Mouse (Mus musculus) ovary, postnatal 36 days (tissue): Measurements from ENCODE around the gene Trak1.

Experiments
- DNase-seq: peaks from one replicate; pipeline ENCODE4 v3.0.0; 2022; ENCODE audit warnings: low spot score, mixed read lengths

The Trak1 gene

DNA sequence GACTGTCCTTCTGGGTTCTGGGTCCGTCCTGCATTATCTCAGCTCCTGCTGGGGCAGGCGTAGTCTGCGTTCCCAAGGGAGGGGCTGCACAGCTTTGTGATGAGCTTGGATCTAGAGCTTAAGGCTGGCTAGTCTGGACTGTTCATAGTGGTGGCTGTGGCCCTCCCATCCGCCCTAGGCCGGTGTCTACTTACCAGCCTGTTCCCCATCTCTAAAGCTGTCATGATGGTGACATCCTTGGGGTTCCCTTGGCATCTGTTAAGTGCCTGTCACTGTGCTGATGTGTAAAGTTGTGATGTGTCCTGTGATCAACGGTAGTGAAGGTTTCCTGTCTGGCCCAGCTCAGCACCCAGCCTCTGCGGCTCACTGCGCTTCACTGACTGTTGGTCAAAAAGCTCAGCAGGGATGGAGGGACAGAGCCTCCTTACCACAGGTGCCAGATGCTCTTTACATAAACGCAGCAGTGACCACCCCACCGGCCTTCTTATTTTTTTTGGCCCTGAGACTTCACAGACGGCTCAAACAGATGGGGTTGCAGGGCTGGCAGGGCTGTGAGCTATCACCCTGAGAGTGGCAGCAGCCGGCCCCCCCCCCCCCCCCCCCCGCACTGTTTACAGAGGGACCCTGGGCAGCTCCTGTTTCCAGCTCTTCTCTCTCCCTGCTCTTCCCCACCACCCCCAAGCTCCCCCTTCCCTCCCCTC, 74.8 kb downstream of the Trak1 start:
- no peak for DNase-seq

DNA sequence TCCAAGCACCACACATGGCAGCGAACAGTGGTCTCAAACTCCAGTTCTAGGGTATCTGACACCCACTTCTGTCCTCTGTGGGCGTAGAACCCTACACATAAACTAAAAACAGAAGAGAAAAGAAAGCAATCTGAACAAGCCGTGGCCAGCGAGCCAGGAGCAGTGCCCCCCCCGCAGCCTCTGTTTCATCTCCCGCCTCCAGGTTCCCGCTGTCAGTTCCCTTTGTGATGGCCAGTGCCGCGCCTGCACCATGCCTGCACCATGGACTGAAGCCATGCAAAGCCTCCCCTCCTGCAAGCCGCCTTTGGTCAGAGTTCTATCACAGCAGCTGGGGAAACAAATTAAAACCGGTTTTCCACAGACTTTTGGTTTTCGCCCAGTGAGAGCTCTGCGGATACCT, 75.8 kb downstream of the Trak1 start:
- DNase-seq, result no peak

- no peak for DNase-seq
These were observed 76.2 kb downstream of the Trak1 start for GRCm38 (mm10) chr9:121373512-121373911.

DNA sequence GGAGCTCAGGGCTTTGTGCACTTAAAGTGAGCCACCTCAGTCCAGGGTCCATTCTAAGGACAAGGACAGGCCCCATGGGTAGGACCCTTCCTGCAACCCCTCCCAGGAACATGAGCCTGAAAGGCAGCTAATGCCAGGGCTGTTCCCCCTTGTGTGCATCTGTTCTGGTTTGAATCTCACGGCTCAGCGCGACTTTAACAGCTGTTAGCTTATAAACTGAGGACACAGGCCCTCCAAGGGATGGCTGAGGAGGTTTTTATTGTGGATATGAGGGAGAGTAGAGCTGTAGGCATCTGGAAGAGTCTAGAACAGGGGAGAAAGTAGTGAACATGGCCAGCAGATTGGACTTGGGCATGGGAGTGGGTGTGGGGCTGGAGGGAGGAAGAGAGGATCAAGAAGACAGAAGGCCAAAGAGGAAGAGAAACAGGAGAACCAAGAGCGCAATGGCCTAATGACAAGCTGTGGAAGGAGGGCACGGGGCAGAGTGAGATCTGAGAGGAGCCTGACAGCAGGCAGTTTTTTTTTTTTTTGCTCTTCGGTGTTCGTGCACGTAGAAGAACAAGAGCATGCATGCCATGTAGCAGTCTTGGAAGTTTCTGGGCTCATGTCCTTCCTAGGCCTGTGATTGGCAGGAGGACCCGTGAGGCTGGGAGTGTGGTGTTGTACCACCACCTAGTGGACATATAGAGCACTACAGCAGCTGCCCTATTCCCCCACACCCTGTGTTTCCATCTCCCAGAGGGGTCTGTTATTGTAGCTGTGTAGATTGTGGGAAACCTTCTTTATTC, 77.0 kb downstream of the Trak1 start:
- no peak for DNase-seq

DNA sequence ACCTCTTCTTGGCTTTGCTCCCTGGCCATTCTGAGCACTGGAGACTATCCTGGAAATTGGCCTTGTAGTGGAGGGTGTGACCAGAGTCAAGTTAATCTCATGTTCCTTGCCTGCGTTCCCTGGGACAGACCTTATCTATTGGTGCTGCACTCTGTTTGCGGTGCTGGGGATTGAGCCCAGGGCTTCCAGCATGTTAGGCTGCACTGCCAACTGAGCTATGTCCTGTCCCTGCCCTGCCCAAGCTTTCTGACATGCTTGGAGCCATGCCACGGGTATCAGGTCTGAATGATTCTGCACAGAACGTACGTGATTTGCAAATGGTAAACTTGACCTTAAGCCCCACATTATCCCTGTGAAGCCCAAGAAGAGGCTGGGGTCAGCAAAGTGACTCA, 77.6 kb downstream of the Trak1 start:
- no peak for DNase-seq

DNA sequence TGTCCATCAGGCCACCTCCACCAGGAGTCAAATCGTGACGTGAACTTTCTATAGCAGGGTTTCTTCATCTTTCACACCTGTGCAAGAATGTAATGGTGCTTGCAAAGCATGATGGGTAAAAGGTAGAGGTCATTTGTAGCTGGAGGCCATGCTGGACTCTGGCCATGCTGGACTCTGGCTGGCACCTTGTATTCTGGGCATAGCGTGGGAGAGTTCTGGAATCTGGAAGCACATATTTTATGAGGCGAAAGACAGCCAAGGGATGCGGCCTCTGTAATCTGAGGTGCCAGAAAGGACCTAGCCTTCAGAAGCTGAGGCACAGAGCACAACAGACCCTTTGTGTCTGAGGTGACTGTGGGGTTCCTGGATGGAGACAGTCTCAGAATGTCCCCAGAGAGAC, 78.8 kb downstream of the Trak1 start:
- DNase-seq, result no peak

DNA sequence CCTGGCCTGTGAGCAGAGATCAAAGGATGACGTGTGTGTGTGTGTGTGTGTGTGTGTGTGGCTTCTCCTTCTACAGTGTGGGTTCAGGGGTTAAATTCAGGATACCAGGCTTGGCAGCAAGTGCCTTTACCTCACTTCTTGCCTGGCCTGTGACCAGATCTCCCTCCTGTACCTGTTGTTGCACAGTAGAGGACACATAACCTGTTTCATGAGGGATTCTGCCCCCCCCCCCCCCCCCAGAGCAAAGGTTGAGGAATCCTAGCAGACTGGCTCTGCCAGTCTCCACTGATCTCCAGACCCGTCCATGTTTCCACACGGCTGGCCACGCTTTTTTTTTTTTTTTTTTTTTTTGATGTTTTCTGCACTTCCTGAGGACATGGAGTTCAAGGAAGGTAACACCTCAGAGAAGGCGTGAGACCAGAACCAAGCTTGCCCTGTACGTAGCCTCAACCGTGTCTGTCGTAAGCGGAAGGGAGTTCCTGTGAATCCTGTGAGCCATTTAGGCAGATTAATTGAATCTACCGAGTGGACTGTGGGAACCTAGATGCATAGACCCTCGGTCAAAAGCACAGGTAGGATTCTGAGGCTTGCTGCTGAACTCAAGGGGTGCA, 83.1 kb downstream of the Trak1 start:
- DNase-seq, result no peak

- no peak for DNase-seq
These were observed 84.5 kb downstream of the Trak1 start for GRCm38 (mm10) chr9:121381678-121382297.

GRCm38 (mm10) chr9:121382568-121382967, 85.3 kb downstream of the Trak1 start:
- no peak for DNase-seq

GRCm38 (mm10) chr9:121383180-121383586, 85.9 kb downstream of the Trak1 start:
- no peak for DNase-seq

- DNase-seq, result no peak
These were observed 87.3 kb downstream of the Trak1 start for GRCm38 (mm10) chr9:121384620-121385019.

- peak; percentile 75 for DNase-seq
These were observed 87.9 kb downstream of the Trak1 start for GRCm38 (mm10) chr9:121385091-121385748.

DNA sequence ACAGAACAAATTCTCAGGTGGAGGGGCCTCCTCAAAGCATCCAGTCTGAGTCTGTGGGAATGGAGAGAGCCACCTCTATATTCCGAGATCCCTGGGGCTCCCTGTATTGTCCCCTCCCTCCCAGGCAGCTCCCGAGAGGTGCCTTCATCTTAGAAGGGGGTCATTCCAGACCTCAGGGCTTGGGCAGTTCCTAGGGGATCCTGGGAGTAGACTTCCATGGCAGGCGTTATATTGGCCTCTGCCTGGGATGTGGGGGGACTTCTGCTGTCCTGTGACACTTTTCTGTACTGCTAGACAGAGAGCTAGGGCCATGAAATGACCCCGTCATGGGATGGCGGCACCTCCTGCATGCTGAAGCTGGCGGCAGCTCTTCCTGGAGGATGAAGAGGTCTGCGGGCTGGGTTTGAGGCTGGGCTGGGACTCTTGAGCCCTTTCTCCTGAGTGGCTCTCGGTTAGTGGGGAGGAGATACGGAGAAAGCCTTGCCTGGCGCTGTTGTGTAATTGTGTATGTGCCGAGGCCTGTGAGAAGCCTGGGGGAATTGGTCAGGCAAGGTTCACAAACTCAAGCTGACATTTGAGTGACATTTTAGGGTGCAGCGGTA, 88.5 kb downstream of the Trak1 start:
- no peak for DNase-seq

DNA sequence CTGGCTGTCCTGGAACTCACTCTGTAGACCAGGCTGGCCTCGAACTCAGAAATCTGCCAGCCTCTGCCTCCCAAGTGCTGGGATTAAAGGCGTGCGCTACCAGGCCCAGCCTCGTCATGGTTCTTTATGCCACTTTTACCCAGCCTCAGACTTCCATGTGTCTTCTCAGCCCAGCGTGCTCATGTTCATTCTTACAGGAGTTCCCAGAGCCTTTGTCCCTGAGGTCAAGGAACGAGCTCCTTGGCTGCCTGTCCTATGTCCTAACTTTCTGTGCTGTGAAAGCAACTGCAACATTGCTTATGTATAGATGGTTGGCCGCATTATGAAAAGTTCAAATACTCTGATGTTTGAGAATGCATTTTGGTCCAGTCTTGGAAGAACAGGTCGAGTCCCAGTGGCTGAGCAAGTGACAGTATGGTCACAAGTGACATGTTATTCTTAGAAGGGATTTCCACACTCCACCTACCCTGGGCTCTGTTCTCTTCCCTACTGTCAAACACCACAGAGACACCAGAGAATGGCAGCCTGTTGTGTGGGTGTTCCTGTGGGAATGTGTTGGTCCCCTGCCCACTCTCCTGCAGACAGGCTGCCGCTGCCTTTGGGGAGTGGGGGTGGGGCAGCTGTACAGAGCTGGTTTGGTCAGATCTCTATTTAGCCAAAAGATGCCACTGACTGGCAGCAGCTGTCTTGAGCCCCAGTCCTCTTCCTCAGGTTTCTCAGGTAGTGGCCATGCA, 90.4 kb downstream of the Trak1 start:
- no peak for DNase-seq

DNA sequence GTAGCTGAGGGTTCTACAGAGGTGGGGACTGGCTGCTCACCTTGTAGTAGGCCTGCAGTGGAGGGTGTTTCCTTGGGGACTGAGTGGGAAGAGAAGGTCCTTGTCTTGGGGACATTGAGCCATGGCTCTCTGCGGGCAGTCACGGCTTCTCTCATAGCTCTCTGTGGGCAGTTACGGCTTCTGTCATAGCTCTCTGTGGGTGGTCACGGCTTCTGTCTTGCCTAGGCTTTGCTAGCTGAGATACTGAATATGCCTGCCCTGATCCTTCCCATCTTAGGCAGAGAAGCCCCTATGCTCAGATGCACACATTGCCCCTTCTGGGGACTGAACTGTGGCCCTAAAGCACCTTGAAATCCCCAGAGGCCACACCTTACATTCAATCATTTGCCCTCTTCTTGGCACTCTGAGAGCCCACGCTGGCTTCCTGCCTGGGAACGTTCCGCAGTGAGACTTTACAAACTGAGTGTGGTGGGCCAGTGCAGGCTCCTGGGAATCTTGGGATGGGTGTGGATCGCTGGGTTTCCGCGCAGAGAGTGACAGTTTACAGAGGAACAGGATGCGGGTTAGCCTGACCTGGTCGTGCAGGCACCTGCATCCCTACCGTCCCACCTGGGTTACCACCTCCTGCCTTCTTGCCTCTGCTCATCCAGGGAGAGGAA, 91.1 kb downstream of the Trak1 start:
- no peak for DNase-seq

- no peak for DNase-seq
These were observed 92.0 kb downstream of the Trak1 start for GRCm38 (mm10) chr9:121389258-121389657.

DNA sequence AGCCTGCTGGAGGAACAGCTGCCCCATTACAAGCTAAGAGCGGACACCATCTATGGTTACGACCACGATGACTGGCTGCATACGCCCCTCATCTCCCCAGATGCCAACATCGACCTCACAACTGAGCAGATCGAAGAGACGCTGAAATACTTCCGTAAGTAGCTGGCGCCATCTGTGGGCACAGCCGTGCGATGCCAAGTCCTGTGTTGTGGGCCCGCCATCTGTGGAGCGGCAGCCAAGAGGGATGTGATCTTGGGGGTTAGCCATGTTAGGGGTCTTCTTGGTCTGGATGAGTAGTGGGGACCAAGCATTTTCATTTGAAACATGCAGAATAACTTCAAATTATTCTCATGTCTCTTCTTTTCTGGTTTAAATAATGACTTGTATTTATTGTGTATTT, 94.6 kb downstream of the Trak1 start:
- no peak for DNase-seq

DNA sequence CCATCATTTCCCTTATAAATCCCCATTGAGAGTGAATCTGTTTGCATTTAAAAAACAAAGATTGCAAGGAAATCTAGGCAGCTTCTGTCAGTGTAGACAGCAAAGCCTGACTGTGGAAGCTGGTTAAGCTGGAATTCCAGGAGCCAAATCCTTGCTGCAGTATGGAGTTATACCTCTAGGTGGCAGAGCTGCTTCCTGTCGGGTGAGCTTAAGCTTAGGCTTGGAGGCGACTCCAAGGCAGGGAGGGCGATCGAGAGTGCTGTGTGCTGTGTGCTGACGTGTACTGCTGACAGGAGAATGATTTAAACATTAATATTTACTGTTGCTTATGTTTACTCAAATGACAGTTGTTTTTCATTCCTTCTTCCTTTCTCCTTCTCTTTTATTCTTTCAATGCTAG, 95.1 kb downstream of the Trak1 start:
- DNase-seq, result no peak

DNA sequence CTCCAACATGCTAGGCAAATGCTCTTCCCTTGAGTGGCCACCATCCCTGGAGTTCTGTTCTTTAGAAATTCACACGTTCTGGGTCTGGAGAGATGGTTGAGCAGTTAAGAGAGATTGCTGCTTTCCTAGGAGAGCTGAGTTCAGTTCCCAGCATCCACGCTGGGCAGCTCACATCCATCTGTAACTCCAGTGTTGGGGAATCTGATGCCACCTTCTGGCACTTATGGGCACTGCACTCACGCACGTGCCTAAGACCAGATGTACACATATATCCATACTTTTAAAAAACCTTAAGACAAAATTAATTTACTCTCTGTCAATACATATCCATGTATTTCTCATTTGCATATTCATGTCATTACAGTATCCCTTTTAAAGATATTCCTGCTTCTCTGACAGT, 95.8 kb downstream of the Trak1 start:
- DNase-seq, result no peak

- DNase-seq, result no peak
These were observed 97.6 kb downstream of the Trak1 start for GRCm38 (mm10) chr9:121394882-121395281.

- no peak for DNase-seq
These were observed 98.5 kb downstream of the Trak1 start for GRCm38 (mm10) chr9:121395812-121396211.
